Mouse (Mus musculus) cerebellum, postnatal 25 days (tissue): ENCODE results near the gene Slc1a7.
A peak's percentile ranks its signal among the peaks of the same experiment; 100 is the strongest.

Experiments used
- DNase-seq, 2 experiments: peaks; one replicate each; pipeline ENCODE4 v3.0.0; 2021; ENCODE audit warnings: mixed read lengths in 2 of 2

Gene Slc1a7

DNA sequence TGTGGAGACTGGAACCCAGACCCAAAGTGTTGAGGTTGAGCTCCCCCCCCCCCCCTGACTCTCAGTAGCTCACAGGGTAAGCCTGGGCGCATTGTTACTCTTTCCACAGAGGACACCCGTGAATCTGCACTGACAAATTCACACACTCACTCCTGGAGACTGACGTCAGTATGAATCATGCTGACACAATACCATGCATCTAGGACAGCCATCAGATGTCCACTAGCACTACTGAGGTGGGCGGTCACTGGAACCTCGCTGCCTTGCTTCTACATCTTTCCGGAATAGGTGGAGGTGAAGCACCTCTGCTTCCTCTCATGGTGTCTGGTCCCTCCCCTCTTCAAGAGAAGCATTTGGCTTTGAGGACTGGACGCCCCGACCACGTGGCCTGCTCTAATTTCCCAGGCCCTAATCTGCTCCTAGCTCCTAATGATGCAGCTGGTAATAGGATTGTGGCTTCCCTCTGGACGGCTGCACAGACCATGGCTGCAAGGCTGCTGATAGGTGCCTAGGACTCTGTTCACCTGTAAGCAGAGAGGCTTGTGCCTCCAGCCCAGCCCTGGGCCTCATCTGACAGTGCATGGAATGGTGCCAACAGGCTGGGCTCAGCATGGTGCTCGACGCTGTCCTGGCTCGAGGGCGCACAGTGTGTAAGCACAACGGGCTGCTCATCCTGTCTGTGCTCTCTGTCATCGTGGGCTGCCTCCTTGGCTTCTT, at the start of gene Slc1a7:
Gene Slc1a7 (plus strand): TSS at position 367 of the 717 bp plus-strand sequence.
- no peak for DNase-seq

DNA sequence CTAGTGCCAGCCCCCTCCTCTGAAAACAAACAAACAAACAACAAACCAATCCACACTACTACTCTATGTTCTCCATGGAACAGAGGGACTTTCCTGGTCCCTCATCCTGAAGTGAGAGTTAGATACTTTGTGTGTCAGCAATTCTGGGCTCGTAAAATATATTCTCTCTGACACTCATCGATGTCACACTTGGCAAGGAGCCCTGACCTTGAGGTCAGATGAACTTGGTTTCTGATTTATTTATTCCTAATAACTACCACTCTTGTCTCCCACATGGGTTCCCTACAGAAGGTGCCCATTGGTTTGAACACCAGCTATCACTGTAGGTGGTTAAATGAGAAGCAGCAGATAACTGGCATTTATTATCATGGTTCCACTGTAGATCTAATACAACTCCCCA, 47.8 kb upstream of the Slc1a7 start:
- DNase-seq, result no peak

DNA sequence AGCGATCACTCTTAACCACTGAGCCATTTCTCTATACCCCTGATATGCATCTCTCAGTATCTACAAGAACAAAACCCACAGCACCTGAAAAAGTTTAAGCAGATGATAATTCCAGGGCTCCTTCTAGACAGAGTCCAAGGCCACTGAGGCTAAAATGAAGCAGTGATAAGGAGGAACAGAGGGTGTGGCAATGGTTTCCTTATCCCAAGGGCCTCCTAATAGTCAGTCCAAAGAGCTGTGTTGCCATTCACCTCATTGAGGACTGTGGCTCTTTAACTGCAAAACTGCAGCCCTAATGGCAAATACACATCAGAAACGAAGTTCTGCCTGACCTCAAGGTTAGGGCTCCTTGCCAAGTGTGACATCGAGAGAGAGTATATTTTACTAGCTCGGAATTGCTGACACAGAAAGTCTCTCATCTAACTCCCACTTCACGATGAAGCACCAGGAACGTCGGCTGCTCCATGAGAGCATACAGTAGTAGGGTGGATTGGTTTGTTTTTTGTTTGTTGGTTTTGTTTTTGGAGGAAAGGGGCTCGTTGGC, 46.9 kb upstream of the Slc1a7 start:
- no peak for DNase-seq

DNA sequence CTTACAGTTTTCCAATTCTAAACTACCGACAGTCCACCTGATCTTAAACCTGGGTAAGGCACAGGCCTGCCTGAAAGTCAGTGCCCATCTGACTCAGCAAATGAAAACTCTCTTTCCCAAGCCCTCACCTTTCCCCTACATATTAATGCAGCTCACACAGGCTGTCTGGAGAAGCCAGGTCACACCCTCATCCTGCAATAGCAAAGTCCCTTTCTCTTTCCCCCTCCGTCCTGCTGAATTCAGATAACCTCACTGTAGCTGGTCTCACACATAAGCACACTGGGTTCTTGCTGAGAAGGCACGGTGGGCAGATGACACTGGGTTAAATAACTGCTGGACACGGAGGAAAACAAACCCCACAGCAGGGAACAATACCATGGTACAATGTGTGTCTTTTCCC, 46.2 kb upstream of the Slc1a7 start:
- no peak for DNase-seq

DNA sequence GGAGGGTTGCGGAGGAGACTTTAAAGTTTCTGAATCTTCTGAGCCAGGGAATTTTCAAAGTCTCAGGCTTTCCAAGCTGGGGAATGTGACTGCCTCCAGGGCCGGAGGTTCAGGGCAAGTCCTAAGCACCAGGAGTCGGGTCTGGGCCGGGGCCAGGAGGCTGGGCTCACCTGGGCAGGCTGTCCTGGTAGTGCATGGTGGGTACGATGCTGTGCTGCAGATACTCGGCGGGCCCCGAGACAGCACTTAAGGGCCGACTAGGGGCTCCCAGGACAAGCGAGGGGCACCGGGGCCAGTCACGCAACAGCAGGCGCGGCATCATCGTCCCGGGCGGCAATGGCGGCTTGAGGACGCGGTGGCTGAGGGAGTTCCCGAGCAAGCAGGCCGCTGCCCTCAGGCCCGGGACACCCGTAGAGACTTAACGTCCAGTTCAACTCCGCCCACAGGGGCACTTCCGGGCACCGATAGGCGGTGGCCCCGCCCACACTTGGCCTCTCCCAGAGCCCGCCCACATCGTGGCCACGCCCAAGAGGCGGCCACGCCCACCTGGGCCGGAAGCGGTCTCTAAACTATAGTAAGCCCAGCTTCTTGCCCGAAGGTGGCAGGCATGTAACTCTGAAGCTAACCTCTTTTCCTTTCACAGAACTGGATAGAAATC, 44.9 kb upstream of the Slc1a7 start, which contains the start of gene Cpt2:
Gene Cpt2 (minus strand): TSS at position 466 of the 658 bp plus-strand sequence.
- DNase-seq, result peak; percentile 80 to 89

DNA sequence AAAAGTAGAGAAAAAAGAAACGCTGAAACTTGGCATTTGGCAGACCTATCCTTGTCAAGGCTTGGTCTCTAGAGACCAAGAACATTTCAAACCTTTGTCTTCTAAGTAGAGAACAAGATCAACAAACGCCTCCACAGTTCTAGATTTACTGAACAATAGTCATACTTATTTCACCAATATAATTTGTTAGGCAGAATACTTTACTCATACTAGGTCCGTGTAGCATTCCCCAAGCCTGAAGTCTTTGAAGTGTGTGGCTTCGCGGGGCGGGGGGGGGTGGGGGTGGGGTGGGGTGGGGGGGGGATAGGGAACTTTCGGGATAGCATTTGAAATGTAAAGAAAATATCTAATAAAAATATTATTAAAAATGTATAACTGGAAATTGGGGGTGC, 44.3 kb upstream of the Slc1a7 start:
- no peak for DNase-seq

DNA sequence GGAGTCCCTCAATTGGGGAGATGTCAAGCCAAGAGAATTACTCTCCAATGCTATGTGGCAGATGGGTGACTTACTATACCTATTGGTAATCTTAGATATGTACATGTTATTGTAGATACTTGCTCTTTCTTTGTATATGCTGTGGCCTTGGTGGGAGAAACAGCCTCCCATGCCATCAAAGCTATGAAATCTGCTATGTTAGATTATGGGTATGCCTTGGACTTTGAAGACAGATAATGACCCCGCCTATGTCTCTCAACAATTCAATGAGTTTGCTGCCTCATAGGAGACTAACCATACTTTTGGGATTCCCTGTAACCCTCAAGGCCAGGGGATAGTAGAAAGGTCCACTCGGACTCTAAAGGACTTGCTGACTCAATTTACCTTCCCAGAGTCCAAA, 39.9 kb upstream of the Slc1a7 start:
- no peak for DNase-seq

DNA sequence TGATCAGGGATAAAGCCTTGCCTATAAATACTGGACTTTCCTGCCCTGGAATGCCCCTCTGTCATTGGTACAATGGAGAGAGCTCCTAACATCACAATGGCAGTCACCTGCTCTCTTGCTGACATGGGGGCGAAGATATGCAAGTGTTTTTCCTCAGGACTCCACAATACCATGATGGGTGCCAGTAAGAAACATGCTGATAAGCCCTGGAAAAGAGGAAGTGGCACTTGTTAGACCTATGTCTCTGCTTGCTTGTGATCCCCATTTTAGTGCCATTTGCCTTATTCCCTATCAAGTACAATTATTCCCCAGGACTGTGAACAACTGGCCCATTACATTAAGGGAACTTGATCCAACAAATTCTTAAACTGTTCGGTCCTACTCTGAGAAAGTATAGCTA, 39.4 kb upstream of the Slc1a7 start:
- no peak for DNase-seq

DNA sequence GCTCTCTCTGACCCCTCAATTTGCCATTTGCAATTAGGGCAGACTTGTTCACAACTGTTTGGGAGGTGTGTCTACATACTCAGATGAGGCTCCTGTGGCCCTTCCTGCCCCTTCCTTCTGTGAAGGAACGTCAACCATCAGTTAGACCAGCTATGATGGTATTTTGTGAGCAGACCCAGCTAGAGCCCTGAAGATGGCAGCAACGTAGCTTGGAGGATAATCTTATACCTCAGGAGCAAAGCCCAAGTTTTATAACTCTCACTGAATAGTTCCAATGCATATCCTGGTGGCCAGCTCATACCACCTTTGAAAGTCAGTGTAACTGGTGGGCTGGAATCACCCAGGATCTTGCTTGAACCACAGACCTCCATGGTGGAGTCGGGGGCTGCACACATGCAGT, 36.7 kb upstream of the Slc1a7 start:
- DNase-seq, result no peak

DNA sequence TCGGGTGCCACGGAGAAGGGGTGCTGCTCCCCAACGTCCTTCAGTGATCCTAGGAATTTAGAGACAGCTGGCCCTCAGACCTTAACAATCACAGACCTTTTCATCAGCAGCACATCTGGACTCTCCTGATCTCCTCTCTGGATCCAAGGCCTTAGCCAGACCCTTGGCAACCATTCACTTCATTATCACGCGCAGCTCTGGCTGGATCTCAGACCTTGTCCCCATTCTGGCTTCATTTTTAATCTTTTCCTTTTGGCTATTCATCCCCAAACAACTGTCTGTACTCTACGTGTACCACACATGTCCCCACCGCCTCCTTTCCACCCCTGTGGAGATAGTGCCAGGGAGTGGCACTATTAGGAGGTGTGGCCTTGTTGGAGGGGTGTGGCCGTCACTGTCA, 34.9 kb upstream of the Slc1a7 start:
- no peak for DNase-seq

DNA sequence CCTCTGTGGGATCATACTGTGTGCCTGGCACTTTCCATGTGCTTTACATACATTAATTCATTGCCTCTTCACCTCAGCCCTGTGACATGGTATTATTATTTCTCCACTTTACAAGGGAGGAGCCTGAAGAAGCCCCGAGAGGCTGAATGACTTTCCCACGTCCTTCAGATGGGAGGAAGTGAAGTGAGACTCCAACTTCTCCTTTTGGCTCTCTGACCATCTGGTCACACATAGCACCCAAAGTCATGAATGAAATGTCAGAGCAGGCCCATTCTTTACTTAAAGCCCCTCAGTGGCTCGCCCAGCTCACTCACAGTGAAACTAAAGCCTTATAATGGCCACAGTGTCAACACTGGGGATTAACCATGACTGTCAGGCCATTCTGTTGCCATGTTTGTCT, 32.9 kb upstream of the Slc1a7 start:
- no peak for DNase-seq

DNA sequence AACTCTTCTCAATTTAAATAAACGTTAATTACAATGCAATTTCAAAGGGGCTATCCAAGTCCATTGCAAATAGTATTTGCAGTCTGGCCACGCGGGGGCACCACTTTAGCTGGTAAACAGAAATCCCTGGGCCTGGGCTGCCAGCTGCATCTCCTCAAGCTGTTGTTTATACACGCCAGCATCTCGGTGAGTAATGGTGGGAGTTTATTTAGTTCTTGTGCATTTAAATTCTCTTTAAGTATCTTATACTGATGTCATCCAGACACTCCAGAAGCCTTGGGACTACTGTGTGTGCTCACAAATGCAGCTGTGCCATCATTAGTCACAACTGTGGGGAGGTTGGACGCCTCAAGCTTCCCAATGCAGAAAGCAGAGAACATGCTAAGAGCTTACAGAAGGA, 30.8 kb upstream of the Slc1a7 start:
- peak; percentile 73 to 86 for DNase-seq

DNA sequence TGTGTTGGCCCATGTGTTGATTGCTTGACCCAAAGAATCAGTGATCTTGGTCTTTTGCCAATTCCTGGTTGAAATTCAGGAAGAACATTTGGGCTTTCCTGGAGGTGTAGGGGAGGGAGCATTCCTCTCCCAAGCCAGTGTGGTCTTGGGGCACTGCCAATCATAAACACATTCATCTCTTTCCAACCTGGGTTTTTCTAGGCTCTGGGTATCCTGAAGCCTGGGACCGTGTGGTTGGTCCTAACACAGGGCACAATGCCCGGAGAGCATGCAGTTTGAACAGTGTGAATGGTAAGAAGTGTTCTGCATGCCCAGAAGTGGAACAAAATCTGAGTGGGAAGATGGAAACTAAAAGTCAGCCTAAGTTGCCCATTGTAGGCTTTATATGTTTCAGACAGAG, 30.0 kb upstream of the Slc1a7 start:
- peak in 1 of 2 experiments; percentile 30 for DNase-seq

DNA sequence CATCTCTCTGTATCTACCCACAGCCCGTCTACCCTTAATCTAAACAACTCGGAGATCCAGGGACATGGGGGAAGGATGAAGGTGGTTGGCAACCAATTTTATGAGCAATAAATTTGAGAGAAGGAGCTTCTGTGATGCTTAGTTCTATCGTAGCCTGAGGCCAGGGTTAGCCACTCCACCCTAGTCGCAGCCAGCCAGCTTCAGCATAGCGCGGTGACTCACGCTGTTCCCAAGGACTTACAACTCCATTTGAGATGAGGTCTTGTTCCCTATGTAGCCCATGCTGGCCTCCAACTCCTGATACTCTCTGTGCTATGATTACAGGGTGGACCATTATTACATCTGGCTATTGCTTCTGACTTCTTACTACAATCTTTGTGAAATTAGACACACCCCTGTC, 25.4 kb upstream of the Slc1a7 start:
- DNase-seq, result no peak

DNA sequence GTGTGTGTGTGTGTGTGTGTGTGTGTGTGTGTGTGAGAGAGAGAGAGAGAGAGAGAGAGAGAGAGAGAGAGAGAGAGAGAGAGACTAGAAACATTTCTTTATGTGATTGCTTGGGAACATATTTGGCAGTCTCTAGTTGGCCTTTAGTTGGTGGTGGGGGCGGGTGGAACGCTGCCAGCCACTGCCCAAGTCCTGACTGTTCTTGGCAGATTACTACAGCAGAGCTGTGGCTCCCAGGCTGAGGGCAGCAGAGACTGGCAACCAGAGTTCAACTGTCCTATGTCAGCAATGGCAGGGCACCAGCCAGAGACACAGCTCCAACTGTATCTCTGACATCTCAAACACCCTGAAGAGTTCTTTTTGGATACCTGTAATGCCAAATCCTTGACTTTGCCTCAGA, 24.0 kb upstream of the Slc1a7 start:
- DNase-seq, result peak in 1 of 2 experiments; percentile 47

DNA sequence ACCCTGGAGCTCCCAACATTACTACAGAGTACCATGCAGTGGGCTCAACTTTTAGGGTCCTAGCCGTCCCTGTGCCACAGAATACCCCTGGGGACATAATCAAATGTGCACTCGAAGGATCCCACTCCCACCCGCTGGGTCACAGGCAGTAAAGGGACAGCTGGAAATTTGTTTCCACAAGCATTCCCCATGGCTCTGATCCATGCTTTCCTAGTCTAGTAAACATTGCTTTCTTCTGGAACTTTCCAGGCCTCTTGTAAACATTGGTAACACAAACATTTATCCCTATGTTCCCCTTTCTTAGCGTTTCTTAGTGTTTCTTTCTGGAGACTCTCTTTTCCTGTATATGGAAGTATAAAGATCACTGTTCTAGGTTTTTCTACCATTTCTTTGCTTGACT, 18.2 kb upstream of the Slc1a7 start:
- no peak for DNase-seq

DNA sequence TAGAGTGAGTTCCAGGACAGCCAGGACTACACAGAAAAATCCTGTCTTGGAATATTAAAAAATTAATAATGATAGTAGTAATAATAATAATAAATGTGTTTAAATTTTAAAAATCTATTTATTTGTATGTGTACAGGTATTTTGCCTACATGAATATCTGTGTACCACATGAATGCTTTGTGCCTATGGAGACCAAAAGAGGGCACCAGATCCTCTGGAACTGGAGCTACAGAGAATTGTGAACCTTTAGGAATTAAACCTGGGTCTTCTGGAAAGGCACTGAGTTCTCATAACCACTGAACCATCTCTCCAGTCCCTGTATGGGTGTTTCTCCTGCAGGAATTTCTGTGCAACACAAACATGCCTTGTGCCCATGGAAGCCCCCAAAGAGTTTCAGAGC, 15.3 kb upstream of the Slc1a7 start:
- DNase-seq, result no peak

DNA sequence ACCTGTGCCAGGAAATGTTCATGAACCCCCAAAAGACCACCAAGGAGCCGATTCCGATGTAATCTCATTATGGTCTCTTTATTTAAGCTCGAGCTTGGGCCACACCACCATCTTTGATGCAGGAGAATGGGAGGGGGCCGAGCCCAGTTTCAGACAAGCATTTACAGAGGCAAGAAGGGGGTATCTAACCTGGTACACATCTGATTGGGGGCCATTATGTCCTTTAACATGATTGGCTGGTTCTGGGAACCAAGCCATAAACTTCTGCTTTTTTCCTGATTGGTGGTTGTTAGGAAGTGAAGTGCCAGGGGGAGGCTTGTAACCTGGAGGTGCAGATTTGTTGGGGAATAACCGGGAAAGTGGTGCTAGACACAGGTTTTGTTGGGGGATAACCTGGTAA, 12.4 kb upstream of the Slc1a7 start:
- no peak for DNase-seq

DNA sequence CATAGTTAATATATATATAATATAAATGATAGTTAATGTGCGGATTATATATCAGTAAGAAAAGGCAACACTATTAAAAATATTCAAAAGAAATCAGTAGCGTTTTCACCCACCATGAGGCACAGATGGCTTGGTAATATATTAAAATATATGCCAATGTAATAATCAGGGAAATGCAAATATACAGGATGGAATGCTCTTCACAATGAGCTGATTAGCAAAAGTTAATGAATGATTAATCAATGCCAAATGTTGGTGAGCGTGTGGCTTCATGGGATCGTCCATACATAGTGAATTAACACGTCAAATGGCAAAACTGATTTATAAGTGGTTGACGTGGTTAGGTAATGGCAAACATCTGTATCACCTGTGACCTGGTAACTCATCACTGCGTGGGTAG, 9.6 kb upstream of the Slc1a7 start:
- no peak for DNase-seq

DNA sequence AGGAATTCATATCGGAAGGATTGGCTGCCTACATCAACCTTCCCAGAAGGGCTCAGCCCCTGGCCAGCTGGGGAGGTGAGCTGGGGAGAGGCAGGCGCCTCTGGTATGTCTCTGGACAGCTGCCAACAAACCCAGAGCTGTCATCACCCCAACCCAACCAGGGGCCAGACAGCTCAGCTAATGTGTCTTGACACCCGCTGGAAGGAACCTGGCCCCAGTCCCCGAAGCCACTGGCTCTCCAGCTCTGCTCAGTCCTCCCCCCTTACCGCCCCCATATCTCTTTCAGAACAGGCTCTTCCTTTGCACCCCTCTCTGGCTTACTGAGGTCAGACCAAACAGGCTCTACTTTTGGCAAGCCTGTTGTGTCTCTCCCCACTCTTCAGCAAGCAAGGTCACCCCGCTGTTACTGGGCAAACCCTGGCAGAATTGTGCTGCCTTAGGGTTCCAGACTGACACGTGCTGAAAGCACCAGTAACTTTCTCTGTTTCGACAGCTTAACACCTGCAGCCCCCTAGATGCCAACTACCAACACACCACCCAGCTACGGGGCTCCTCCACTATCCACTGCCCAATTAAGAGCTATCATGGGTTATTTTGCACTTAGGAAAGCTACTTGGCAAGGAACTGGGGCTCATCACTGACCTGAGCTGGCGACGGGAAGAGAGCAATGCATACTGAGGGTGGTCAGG, 5.9 kb upstream of the Slc1a7 start:
- DNase-seq, result no peak

DNA sequence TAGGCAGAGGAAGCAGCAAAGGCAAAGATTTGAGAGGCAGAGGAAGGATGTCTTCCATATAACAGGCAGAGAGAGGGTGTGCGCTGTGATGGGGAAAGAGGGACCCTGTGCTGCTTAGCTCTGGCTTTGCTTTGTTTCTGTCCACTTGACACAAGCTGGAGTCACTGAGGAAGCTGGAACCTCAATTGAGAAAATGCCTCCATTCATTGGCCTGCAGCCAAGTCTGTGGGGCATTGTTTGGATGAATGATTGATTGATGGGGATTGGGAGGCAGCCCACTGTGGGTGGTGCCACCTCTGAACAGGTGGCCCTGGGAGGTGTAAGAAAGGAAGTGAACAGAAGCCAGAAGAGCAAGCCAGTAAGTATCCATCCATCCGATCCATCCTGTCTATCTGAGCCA, 5.3 kb upstream of the Slc1a7 start:
- no peak for DNase-seq

DNA sequence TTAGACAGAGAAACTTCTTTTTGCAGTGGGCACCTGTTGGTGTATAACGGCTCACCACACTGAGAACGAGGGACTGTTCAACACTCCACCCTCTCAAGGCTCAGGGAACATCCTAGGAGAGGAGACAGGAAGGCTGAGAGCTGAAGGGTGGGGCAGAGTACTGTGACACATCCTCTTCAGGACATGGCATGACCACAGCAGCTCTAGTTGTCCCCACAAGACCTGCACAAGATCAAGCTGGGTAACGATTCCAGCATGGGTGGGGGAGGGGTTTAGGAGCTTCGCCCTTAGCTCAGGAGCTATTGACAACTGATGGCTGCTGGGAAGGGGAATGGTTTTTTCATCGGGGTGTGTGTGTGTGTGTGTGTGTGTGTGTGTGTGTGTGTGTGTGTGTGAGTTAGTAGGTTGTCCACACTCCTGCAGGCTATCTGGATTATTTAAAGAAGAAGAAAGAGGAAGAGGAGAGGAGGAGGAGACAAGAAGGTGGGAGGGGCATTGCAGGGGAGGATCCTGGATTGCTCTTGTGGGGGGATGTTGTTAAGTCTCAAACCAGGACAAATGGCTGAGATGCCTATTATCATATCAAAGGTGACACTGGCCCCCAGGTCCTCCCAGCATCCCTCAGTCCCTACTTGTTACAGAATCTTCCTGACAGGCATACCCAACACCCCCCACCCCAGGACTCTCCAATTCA, 1.6 kb upstream of the Slc1a7 start:
- DNase-seq, result no peak

DNA sequence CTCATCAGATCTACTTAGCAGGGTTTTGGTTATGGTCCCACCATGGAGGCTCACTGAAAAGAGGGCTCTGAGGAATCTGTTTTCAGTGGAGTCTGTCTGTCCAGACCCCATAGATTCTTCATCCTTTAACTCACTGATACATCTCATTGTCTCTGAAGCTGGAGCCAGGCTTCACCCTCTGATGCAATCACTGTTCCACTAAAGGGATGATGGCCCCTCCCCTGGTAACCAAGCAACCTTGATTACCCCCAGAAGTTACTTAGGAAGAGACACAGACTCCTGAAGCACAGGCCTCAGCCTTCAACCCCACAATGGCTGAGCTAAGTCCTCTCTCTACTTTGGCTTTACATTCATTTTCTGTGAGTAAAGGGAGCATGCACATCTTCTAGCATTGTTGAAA, 1.6 kb downstream of the Slc1a7 start:
- DNase-seq, result no peak
